Mouse (Mus musculus): Measurements from ENCODE around the gene Ncam1. TPM values are rescaled to one million over a fixed set of nuclear protein-coding genes. Genes with fewer than 3 reads are reported as not detected.

The Ncam1 gene
- 4.9 TPM for polyA plus RNA-seq (2014; fragmentation: Illumina TruSeq; extraction: RNeasy Lipid Tissue Mini Kit (QIAGEN cat#74804); ENCODE audit: low read depth, low replicate concordance)

GRCm38 (mm10) chr9:49798806-49799205, at the start of gene Ncam1:
Ncam1 (minus strand) TSS chr9:49798925.

GRCm38 (mm10) chr9:49485892-49486311, 312.8 kb downstream of the Ncam1 start, which contains the start of gene Ttc12:
Ttc12 (minus strand) TSS chr9:49486225.

